11 mouse cellular contexts compared by ENCODE assay signal in the genomic region with DNA sequence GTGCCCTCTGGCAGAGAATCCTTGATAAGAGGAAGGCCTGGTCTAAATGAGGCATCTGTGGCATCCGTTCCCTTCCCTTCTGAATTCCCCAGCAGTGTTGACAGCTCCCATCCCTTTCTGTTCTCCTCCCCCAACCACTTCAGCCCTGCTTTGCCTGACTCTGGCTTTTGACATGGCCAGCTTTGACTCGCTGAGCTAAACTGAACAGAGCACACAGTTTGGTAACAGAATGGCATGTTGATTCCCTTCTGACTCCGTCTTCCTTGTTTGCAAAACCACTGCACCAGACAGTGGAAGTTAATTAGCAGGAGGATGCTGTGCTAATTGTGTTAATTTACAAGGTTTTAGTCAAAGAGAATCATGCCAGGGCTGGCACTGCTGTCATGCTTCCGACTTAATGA.
A peak's percentile ranks its signal among the peaks of the same experiment; 100 is the strongest.
DNase-seq lines count a peak whose midpoint lies in the region; ATAC-seq lines count a peak whose summit lies in the region.
"Had no signal": no experiment of that assay in that cellular context is flagged by ENCODE, and none has a peak within 500 bp of the region (broad histone marks: within the 10 kb centered on the region; RNA-seq: fewer than 3 reads in every experiment).

No protein-coding gene starts in this region.

- WGBS in heart, embryonic 11.5 days (ENCODE audit: insufficient replicate concordance): 12% methylated on average over 4 of the region's 4 CpGs
- WGBS in hindbrain, embryonic 15.5 days: 22% methylated on average over 4 of the region's 4 CpGs

- peak overlapping the region; percentile 49 for H3K4me2 ChIP-seq in heart, embryonic 11.5 days
- H3K4me2 ChIP-seq in hindbrain, embryonic 15.5 days: 0 out of 2 replicates have a peak overlapping the region, but pooled peaks have one; percentile 1
- H3K4me2 ChIP-seq: kidney, embryonic 15.5 days had no signal

- H3K27me3 ChIP-seq in heart, embryonic 11.5 days (ENCODE audit: control insufficient read depth, insufficient read depth, low read length): no peaks in the 10 kb centered on the region
- H3K27me3 ChIP-seq in hindbrain, embryonic 15.5 days: no peaks in the 10 kb centered on the region
- H3K27me3 ChIP-seq: CH12.LX; kidney, embryonic 15.5 days had no signal

- peaks cover 3% of the 10 kb centered on the region; the same call in 1 of the 2 replicates for H3K36me3 ChIP-seq in heart, embryonic 11.5 days (ENCODE audit: control insufficient read depth, insufficient read depth, low read length)
- no peaks in the 10 kb centered on the region for H3K36me3 ChIP-seq in hindbrain, embryonic 15.5 days

- H3K27ac ChIP-seq in heart, embryonic 11.5 days (ENCODE audit: low read depth, low read length): peak overlapping the region; percentile 73
- H3K27ac ChIP-seq in hindbrain, embryonic 15.5 days (replicated peaks): no peak overlapping the region
- H3K27ac ChIP-seq: kidney, embryonic 15.5 days; macrophage had no signal

- no peaks in the 10 kb centered on the region for H3K9me3 ChIP-seq in heart, embryonic 11.5 days (replicated peaks; ENCODE audit: control insufficient read depth, low read length)
- no peaks in the 10 kb centered on the region for H3K9me3 ChIP-seq in hindbrain, embryonic 15.5 days
- H3K9me3 ChIP-seq: kidney, embryonic 15.5 days had no signal

- peak; percentile 83 for ATAC-seq in heart, embryonic 11.5 days (replicated peaks; ENCODE audit: insufficient number of reproducible peaks, low FRiP score, low TSS enrichment)
- 0 out of 2 replicates have a peak, but pooled peaks have one; percentile 38 for ATAC-seq in hindbrain, embryonic 15.5 days (ENCODE audit: low FRiP score, low read depth)
- no peak for ATAC-seq in frontal cortex, adult (ENCODE audit: low TSS enrichment)

- intact Hi-C loops in gastrocnemius, postnatal 36 days (cut with DNase I): no loop called here
- intact Hi-C loops in left cerebral cortex, postnatal 10 days (cut with DNase I): no loop called here

- no peak overlapping the region for H3K9ac ChIP-seq in heart, embryonic 11.5 days (ENCODE audit: low read depth, low read length)
- H3K9ac ChIP-seq in hindbrain, embryonic 15.5 days: no peak overlapping the region
- H3K9ac ChIP-seq: kidney, embryonic 15.5 days had no signal

- H3K4me3 ChIP-seq in heart, embryonic 11.5 days (ENCODE audit: low read depth, low read length): no peak overlapping the region
- H3K4me3 ChIP-seq in hindbrain, embryonic 15.5 days: no peak overlapping the region
- H3K4me3 ChIP-seq: kidney, embryonic 15.5 days had no signal

- peak; percentile 47 for DNase-seq in MN1 (ENCODE audit: low spot score)
- peak; percentile 54 for DNase-seq in embryo, embryonic 10.5 days (ENCODE audit: low spot score)
- DNase-seq in gastrocnemius, postnatal 36 days: no peak
- DNase-seq in left cerebral cortex, postnatal 10 days (ENCODE audit: extremely low spot score in 1 of 2, low spot score in 2 of 2): no peak
- DNase-seq in adrenal gland, postnatal 10 days: no peak

- H3K4me1 ChIP-seq in heart, embryonic 11.5 days (ENCODE audit: control insufficient read depth, insufficient read depth, low read length): peaks cover 13% of the 10 kb centered on the region; the same call in 1 of the 2 replicates
- peaks cover 16% of the 10 kb centered on the region for H3K4me1 ChIP-seq in hindbrain, embryonic 15.5 days (replicated peaks)

Comparison
In these comparisons a context has a peak if more than half of its experiments do, and no peak if none do; other contexts are left out.
1. DNase-seq: peak in MN1 (single experiment) and embryo, embryonic 10.5 days (single experiment); none in gastrocnemius, postnatal 36 days (0 of 2), left cerebral cortex, postnatal 10 days (0 of 2) and adrenal gland, postnatal 10 days (single experiment).